Mouse (Mus musculus): ENCODE results near the gene Anks6.

The Anks6 gene

DNA sequence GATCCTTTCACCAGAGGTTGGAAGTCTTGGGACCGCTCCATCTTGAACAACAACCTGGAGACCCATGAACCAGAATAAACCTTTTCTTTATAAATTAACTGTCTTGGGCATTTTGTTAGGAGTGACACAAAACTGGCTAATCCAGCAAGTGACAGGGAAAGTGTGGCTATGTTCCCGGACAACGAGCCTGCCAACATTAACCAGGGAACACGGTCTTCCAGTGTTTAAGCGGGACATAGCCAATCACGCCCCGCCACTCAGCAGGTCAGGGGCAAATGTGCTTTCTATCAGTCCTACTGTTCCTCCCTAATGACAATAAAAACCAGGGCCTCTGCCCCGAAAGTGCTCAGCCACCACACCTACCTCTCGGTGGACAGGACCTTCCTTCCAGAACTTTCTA lies 13.4 kb downstream of the Anks6 start:
- peak; percentile 45 for DNase-seq

DNA sequence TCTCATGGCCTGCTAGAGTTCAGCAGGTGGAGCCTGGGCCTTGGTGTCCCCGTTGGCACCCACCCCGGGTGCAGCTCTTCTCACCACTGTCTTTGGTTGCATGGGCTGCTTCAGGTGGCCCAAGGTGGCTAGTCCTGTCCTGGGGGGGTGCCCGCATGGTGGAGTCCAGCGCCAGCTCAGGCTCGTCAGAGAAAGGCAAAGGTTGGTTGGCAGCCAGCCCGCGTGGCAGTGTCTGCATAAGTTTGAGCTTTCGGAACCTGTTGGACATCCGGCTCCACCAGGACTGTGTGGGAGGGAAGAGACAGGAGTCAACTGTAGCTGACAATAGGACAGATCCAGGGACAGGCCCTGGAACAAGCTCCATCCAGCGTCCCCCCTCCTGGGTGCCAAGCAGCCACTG lies 17.6 kb downstream of the Anks6 start:
- DNase-seq: peak; percentile 91

DNA sequence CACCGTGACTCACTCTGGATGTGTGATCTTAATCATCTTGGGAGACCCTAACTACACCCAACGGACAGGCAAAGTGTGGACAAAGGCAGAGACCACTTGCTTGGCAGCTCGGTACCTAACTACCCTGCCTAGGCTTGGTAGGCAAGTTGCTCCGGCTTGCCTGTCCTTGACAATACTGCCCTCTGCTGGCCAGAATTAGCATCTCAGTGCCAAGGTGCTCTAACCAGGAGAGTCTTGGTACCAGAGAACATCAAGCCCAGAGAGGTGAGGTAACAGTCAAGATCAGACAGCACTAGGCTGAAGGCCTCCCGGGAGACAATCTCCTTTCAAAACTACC lies 19.9 kb downstream of the Anks6 start:
- peak; percentile 63 for DNase-seq

DNA sequence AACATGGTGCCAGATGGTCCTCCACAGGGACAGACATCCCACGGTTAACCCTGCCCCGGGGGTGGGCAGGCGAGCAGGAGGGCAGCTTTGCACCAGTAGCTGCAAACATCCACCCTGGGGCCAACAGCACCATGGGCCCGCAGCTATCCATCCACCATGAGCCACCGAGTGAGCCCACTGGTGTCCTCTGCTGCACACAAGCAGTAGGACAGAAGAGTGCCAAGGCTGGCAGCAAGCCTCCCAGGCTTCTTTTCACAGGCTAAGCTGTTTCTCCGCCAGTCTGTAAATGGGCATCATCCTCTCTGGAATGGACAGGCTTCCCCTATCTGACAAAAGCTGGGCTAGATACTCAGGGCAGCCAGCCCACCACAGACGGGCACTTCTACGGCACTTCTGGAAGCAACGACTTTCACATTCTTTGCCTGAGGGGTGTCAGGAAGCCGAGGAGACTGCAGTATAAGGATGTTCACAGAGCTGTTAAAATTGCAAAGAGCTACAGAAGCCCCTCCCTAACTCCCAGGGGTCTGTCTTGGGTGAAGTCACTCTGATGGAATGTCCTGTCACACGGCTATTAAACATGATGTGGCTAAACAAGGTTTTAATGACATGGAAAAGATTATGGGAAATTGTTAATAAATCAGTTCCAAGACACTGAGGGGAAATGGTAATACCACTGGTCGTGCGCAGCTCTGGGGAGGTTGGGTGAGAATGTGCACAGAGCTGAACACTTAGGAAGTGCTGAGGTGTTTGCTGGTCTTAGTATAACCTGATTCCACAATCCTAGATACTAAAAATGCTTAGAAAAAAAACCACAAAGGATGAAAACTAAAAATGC lies 20.5 kb downstream of the Anks6 start:
- DNase-seq: no peak

DNA sequence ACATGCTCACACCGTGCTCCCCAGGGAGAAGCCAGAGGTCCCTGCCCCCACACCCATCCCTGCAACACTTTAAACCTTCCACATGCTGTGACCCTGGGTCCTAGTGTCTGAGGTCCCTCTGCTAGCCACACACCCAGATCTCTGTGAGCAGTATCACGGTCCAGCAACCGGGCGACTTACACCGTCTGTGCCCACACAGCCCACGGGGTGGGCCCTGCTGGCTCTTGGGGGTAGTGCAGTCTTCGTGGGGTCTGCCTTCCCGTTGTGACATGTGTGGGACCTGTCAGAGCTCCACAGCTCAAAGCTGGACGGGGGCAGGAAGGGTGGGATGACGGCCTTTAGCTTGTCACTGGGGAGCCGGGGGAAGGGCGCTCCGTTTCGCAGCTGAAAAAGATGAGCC lies 21.7 kb downstream of the Anks6 start:
- DNase-seq: no peak

DNA sequence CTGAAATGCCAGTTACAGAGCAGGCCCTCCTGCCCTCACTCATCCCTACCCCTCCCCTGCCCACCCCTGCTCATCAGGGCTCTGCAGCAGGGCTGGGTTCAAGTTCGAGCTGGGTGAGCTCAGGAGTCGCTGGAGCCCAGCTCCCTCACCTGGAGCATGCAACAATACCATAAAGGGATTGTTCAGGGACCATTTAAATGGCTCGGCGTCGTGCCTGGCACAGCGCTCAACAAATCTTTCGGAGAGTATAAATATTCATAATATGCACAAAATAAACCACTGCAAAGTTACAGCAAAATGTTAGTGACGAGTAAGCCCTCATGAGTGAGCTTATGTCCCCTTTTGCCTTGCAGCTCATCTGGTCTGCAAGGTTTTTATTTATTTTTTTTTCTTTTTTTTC lies 25.1 kb downstream of the Anks6 start:
- DNase-seq: no peak

DNA sequence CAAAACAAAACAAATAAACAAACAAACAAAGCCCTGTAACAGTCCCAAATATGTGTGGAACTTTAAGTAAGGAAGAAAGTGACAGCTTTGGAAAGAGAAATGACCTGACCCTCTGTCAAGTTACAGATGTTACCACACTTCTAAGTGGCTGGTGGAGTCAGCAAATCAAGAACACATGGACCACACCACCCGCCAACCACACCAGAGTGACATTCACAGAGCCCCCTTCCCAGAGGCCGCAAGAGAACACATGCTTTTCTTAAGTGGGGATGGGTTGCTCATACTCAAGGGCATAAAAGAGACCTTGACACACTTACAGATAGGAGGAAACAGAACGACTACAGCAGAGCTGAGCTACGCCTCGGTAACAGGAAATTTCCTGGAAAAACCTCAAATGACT lies 28.4 kb downstream of the Anks6 start:
- no peak for DNase-seq

DNA sequence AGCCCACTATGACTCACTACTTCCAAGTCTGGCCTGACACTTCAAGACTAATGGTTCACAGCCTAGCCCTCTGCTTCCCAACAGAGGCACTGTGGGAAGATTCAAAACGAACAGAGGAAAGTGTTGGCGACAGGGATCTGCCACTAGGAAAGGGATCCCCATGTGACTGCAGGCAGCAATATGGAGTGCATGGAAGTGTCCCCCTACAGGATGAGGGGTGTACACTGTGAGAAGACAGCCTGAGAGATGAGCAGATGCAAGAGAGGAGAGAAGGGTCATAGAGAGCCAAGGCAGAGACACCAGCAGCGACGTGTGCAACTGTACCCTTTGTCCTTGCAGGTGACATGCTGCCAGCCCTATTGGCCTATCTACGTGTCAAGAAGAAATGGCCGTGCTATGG lies 33.3 kb downstream of the Anks6 start:
- no peak for DNase-seq

DNA sequence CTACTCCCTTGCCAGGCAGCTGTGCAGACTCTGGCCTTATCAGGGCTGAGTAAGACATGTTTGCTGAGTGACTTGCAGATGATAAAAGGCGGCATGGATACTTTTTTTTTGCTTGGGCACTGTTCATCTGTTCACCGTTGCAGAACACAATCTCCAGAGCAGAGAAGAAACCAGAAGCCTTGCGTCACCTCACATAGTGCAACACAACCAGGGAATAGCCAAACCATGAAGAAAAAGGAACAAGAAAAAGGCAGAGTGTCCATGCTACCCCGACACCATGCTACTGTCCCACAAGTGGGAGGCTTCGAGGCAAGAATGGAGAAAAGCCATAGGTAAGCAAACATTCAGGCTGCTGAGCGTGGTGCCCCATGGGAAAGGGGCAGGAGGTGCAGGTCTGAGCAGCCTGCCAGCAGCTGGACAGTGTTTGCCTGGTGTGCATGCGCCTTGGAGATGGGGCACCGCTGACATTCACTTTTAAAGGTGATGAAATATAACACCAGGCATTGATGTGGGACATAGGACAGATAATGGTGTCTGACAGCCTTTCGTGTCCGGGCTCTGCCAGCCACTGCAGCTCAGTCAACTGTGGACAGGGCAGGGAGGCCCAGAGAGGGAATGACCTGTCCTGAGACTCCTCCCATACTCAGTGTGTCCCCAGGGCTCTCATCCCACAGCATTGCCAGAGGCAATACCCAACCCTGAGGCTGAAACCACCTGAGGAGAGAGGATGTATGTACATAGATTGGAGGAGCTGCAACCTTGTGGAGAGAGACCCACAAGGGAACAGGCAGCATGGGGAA lies 34.2 kb downstream of the Anks6 start:
- no peak for DNase-seq

DNA sequence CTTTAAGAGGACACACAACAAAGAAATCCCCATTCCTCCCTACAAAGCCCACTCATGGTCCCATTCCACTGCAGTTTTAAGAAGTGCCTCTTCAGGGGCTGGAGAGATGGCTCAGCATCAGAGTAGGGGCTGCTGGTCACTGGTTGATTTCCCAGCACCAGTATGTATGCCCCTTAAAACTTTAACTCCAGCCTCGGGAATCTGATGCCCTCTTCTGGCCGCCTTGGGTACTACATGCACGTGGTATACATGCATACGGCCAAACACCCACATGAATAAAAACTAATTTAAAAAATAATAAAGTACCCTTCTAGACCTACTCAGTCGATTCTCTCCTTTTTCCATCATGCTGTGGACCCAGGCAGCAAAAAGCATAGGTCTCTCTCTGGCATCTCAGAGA lies 36.7 kb downstream of the Anks6 start:
- DNase-seq: no peak

DNA sequence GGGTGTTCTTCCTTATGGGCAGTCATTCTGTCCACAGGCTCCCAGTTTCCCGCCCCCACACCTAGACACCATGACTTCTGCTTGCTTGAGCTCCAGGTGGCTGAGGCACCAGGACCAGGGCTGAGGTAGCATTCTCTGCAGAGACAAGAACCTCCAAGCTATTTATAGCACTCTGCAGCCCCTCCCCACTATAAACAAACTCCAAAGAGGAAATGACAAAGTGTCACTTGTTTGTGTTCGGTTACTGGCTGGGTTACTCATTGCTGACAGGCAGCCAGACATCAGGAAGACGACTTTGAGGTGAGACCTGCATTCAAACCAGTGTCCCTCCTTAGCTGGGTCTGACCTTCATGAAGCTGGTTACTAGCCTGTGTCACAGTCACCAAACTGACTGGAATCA lies 42.1 kb downstream of the Anks6 start:
- no peak for DNase-seq

DNA sequence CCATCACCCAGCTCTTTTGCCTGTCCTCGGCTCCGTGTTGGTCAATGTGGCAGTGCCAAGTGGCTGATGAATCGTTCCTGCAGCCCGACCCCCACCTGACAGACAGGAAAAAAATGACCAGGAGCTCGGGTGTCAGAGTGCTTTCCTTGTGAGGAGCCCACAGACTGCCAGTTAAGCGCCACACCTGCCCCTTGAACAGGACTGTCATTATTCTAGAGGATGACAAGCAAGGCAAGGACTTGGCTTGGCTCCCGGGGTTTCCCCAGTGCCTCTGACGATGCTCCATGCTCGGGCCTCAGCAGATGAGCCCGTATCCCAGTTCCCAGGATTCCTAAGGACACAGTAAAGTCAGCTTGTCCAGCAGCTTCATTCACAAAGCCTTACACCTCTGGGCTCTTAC lies 44.8 kb downstream of the Anks6 start:
- no peak for DNase-seq

DNA sequence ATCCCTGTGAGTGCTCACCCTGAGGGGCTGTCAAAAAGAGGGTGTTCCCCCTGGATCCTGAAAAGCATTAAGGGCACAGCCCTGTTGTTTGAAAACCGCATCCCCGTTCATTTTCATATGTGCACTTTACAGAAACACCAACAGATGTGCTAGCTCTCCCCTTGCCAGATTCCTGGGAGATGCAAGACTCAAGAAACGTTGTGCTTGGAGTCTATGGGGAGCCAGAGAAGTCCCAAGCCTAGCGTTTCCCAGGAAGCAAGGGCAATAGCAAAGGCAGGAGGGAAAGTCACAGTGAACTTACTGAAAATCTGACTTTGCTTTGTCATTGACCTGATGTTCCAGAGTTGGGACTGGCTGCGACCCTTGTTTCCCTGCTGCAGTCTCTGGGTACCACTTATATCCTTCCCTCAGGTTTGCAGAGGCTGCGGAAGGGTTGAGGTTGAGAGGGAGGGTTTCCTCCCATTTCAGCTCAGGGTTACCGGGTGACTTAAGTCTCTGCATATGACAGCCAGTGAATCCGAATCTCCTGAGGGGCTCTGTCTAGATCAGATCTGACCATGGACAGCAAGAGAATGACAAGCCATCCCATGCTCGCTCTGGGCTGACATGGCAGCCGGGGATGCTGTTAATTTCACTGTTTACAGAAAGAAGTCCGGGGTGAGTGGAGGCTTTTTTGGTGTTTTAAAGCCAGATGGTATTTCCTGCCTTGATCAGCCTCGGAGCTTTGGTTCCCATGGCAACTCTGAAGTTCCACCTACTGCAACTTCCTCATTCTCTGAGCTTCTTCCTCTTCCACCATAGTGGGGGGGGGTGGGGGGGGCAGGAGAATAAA lies 46.6 kb downstream of the Anks6 start:
- peak; percentile 17 for DNase-seq

DNA sequence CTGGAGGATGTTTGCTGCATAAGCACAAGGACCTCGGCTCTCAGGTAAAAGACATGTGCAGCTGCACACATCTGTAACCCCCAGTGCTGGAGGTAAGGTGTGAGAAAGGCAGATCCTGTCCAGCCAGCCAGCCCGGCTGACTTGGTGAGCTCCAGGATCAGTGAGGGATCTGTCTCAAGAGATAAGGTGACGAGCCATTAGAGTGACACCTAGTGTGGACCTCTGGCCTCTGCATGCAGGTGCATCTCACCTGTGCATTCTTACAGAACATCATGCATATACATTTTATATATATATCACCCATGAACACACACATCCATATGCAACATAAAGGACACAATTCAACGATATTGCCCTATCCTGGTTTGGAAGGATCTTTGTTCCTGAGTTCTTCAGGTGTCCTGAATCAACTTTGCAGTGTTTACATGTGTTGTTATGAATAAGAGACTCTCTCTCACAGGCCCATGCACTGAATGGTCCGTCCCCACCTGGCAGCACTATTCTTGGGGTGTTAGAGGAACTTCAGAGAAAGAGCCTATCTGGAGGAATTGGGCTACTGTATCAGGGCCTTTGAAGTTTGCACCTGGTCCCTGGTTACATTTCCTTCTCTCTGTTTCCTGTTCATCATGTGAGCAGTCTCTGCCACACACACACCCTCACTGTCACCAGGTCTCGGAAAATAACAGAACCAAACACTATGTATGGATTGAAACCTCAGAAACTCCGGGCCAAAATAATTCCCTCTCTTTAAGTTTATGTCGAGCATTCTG lies 56.4 kb downstream of the Anks6 start:
- DNase-seq: no peak

DNA sequence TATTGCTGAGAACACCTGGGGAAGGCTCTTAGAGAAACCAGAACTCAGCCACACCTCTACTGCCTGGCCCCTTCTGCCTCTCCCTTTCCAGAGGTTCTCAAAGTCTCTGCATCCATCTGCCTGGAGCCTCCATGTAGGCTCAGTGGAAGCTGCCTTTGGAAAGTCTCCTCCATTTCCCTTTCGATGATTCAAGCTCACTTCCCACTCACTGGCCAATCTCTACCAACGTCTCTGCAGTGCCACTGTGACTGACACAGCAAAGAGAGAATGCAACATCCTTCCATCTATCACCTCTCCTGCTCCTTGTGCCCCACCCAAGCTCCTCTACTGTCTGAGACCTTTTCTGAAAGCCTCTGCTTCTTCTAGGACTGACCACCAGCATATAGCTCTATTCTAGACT lies 59.3 kb downstream of the Anks6 start:
- DNase-seq: no peak

DNA sequence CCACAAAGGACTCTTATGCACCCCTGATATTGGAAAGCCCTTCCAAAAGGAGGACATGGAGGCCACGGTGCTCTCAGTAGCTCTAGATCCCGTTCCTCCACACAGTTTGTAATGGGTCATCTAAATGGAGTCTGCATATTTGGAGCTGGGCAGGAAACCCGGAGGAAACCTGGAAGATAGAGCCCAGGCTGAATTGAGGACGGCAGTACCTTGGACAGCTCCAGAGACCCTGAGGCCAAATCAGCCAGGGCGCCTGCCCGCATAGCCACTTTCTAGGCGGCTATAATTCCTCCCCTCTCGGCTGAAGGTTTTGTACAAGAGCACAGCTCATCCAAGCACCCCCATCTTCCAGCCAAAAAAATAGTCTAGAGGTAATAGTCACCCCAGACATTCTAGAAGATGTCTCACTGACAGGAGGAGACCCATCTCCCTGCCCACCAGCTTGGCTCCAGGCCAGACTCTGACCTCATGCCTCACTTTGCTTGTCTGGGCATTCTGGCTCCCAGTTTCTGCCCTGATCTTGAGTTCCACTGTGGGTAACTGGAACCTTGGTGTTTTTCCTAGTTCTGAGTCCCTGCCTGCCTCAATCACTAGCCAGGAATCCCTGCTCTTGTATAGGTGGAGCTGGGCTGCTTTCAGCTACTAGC lies 64.3 kb downstream of the Anks6 start:
- no peak for DNase-seq

DNA sequence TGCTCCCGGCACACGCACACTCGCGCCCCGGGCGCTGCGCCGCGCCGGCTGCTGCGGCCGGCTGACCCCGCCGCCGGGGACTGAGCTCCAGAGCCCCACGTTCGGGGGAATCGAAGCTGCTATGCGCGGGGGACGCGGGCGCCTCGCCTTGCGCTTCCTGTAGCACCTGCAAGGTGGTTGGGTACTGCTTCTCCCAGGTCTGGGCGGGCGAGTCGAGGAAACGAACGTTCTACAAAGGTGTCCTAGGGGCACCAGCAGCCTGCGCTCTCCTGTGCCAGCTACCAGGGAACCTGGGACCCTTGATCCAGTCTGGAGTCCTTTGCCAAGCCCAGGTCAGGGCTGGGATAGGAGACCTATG lies 65.3 kb downstream of the Anks6 start:
- DNase-seq: no peak

DNA sequence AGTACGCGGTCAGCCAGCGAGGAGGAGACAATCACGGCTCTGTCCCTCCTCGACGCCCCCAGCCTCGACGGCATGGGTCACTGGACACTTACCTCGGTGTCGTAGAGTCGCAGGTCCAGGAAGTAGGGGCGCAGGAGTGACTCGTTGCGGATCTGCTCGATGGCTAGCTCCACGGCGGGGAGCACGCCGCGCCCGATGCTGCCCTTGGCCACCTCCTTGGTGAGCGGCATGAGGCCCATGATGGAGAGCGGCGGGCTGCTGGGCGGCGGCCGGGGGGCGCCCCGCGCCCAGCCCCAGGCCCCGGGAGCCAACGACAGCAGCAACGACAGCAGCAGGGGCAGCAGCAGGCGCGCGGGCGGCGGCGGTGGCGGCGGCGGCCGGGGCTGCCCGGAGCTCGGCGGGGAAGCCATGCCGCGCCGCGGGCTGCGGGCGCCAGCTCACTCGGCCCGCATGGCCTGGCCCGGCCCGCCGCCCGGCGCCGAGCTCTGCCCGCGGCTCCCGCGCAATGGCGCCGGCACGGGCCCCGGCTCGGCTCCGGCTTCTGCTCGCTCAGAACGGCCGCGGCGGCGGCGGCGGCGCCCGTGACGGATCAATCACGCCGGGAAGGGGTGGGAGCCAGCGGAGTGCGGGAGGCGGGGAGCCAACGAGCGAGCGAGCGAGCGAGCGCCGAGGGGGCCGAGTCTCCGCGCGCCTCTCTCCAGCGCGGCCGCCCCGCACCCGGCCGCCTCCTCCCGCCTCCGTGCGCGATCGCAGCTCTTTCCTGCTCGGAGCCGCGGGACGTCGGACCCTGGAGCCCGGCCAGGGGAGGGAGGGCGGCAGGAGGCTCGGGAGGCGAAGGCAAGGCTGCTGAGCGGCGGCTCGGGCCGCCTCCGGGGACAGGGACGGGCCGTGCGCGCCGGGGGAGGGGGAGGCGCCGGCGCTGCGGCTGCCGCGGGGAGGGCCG lies 65.9 kb downstream of the Anks6 start, which contains the start of gene Gabbr2:
Gene Gabbr2, minus strand, starts transcription at position 858 of the 943 bp plus-strand sequence.
- no peak for DNase-seq

DNA sequence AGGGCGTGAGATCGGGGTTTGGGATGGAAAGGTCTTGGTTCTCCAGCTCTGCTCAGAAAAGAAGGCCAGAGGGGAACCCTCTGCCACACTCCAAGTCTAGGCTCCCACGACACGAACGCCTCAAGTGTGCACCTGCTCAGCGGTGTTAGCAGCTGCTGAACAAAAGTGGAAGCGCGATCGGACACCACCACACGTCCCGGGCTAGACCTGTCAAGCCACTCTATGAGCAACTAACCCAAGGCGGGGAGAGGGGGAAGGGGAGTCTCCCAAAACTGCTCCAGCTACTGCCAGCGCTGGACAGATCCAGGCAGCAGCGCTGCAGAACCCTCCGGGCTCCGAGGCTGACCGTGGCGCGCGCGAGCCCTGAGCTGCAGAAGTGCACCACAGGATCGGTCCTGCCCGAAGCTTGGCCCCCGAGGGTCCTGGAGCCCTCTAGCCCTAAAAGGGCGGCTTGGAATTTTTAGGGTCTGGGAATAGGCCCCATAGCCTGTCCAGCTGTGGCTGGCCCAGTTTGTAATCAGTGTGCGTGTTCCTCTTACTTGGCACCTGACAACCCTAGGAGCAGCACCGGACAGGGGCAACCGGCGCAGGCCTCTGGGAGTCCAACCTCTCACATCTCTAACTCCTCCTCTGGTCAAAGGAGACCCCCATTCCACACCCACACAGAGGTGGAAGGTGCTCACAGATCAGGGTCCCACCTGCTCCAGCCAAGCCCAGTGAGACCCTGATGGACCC lies 66.8 kb downstream of the Anks6 start:
- no peak for DNase-seq

DNA sequence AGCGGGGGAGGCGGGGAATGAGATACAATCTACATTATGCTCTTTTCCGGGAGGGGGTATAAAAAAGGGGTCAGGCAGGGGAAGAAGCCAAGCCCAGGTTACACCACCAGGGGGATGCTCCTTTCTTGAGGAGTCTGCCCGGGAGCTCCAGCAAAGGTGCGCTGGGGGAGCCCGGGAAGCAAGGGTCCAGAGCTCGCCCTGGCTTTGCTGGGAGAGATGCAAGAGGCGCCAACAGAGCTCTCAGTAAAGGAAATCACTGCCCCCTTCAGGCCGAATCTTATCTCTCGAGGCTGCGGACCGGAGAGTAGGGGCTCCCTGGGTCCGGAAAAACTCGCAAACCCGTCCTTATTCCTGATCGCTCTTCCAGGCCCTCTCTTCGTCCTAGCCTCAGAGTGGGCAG lies 67.4 kb downstream of the Anks6 start:
- DNase-seq: peak; percentile 11
